Mouse (Mus musculus) lung, embryonic 14.5 days (tissue): ENCODE measurements around the gene Spr. TPM values are rescaled to one million over a fixed set of nuclear protein-coding genes. Genes with fewer than 3 reads are reported as not detected.
"Not testable (repeated sequence)": the region's sequence is repeated elsewhere in the genome, so short reads cannot be mapped to it uniquely, and the experiment has no call there.

Experiments used
- ATAC-seq: fragments of 200-750 bp; cut with Nextera tagmentation; 2 replicates; pipeline ENCODE4 v1.8.0; 2017; ENCODE audit warnings: mild to moderate bottlenecking, moderate TSS enrichment, moderate library complexity; ENCODE audit not compliant: insufficient read depth
- DNase-seq: peaks from one replicate; pipeline ENCODE4 v3.0.0-alpha.2; 2015
- H3K27ac ChIP-seq: fragments of 300-500 bp; sonication (generic); 2 replicates; pipeline ENCODE4 v1.5.1; 2014; ENCODE audit warnings: low read depth, mild to moderate bottlenecking, moderate library complexity
- H3K27me3 ChIP-seq: fragments of 300-500 bp; sonication (generic); 2 replicates; pipeline ENCODE4 v1.6.1; 2014; ENCODE audit warnings: low read length, control low read depth; ENCODE audit not compliant: insufficient read depth
- H3K36me3 ChIP-seq: fragments of 300-500 bp; sonication (generic); 2 replicates; pipeline ENCODE4 v1.6.1; 2014; ENCODE audit warnings: control low read depth; ENCODE audit not compliant: insufficient read depth
- H3K4me1 ChIP-seq: fragments of 300-500 bp; sonication (generic); 2 replicates; pipeline ENCODE4 v1.6.1; 2014; ENCODE audit warnings: antibody characterized with exemption, control low read depth; ENCODE audit not compliant: insufficient read depth
- H3K4me2 ChIP-seq: fragments of 300-500 bp; sonication (generic); 2 replicates; pipeline ENCODE4 v1.6.1; 2014; ENCODE audit warnings: mild to moderate bottlenecking
- H3K4me3 ChIP-seq: fragments of 300-500 bp; sonication (generic); 2 replicates; pipeline ENCODE4 v1.5.1; 2014; ENCODE audit warnings: low read depth, low read length
- H3K9ac ChIP-seq: fragments of 300-500 bp; sonication (generic); 2 replicates; pipeline ENCODE4 v1.6.1; 2014
- H3K9me3 ChIP-seq: fragments of 300-500 bp; sonication (generic); 2 replicates; pipeline ENCODE4 v1.6.1; 2016; ENCODE audit warnings: low read depth, low read length, control low read depth
- CTCF ChIP-seq: IDR thresholded peaks from 2 replicates; pipeline ENCODE4 v1.5.1; 2016; ENCODE audit warnings: antibody characterized with exemption, low read depth
- WGBS: fragments of 180-500 bp; shearing (Covaris S2); extraction: QIAGEN DNeasy Blood & Tissue Kit; methylation state at CpG from one replicate; pipeline ENCODE4 v1.1.7; 2014; 5-methylcytosine and 5-hydroxymethylcytosine counted together
- polyA plus RNA-seq: library from polyadenylated mRNA; unstranded; fragments of >200 nt; fragmentation: Nextera tagmentation; extraction: Ambion mirVana; gene quantifications from 2 replicates; pipeline ENCODE4 v1.2.1, GENCODE M21; 2014

The Spr gene
- polyA plus RNA-seq, 1 experiment from 2014 or later, result 90.9 TPM

- Histone ChIP-seq H3K36me3 (peaks cover 17% of the 10 kb centered on the region), H3K4me3 (no peak overlapping the region), H3K4me1 (no peaks in the 10 kb centered on the region), H3K27me3 (peaks cover 9% of the 10 kb centered on the region), H3K9me3 (no peaks in the 10 kb centered on the region), H3K4me2 (no peak overlapping the region), H3K9ac (no peak overlapping the region), H3K27ac (no peak overlapping the region)
- peak; percentile 35; the same call in 1 of the 2 replicates for ATAC-seq
- 1% methylated on average over 4 of the region's 4 CpGs for WGBS
- TF ChIP-seq CTCF, result peak; percentile 85
- DNase-seq, result peak; percentile 92
These were observed 5.9 kb downstream of the Spr start for GRCm38 (mm10) chr6:85131673-85132072.

- peak; percentile 66; the same call in 1 of the 2 replicates for ATAC-seq
These were observed 19.7 kb downstream of the Spr start for GRCm38 (mm10) chr6:85117545-85118511.

GRCm38 (mm10) chr6:85105033-85105615 is 32.4 kb downstream of the Spr start:
- Histone ChIP-seq H3K4me1 (no peaks in the 10 kb centered on the region), H3K27ac (no peak overlapping the region), H3K4me2 (no peak overlapping the region), H3K4me3 (no peak overlapping the region), H3K9ac (no peak overlapping the region), H3K36me3 (no peaks in the 10 kb centered on the region), H3K9me3 (no peaks in the 10 kb centered on the region), H3K27me3 (no peaks in the 10 kb centered on the region)
- WGBS, result 83% methylated on average over 10 of the region's 10 CpGs
- no peak for ATAC-seq
- TF ChIP-seq CTCF, result no peak
- DNase-seq, result no peak

More at GRCm38 (mm10) chr6:85117545-85118511, 19.7 kb downstream of the Spr start:
- peak; percentile 88 for DNase-seq
- 29% methylated on average over 8 of the region's 11 CpGs for WGBS
- not testable (repeated sequence) for H3K4me1 ChIP-seq, H3K4me3 ChIP-seq, H3K9ac ChIP-seq, H3K36me3 ChIP-seq, H3K27me3 ChIP-seq, H3K9me3 ChIP-seq, H3K27ac ChIP-seq, H3K4me2 ChIP-seq
- TF ChIP-seq CTCF, result peak; percentile 82

GRCm38 (mm10) chr6:85103321-85103720 is 34.2 kb downstream of the Spr start:
- WGBS, result 89% methylated on average over 3 of the region's 3 CpGs
- no peaks in the 10 kb centered on the region for H3K36me3 ChIP-seq
- DNase-seq (no peak), ATAC-seq (no peak)
- no peak overlapping the region for H3K9ac ChIP-seq
- TF ChIP-seq CTCF, result no peak
- no peaks in the 10 kb centered on the region for H3K4me1 ChIP-seq
- no peaks in the 10 kb centered on the region for H3K27me3 ChIP-seq
- H3K4me3 ChIP-seq, result no peak overlapping the region
- H3K4me2 ChIP-seq, result no peak overlapping the region
- H3K27ac ChIP-seq, result no peak overlapping the region
- no peaks in the 10 kb centered on the region for H3K9me3 ChIP-seq

- no peaks in the 10 kb centered on the region for H3K27me3 ChIP-seq
These were observed 41.1 kb downstream of the Spr start for GRCm38 (mm10) chr6:85096441-85096840.

GRCm38 (mm10) chr6:85087425-85087824 is 50.1 kb downstream of the Spr start:
- no peak overlapping the region for H3K4me2 ChIP-seq
- H3K27me3 ChIP-seq, result no peaks in the 10 kb centered on the region
- no peak overlapping the region for H3K4me3 ChIP-seq
- no peaks in the 10 kb centered on the region for H3K36me3 ChIP-seq
- no peak for TF ChIP-seq CTCF
- ATAC-seq (no peak), DNase-seq (no peak)
- H3K9ac ChIP-seq, result no peak overlapping the region
- H3K9me3 ChIP-seq, result no peaks in the 10 kb centered on the region
- H3K4me1 ChIP-seq, result no peaks in the 10 kb centered on the region
- WGBS, result 85% methylated on average over 4 of the region's 4 CpGs
- no peak overlapping the region for H3K27ac ChIP-seq

More at GRCm38 (mm10) chr6:85096441-85096840, 41.1 kb downstream of the Spr start:
- Histone ChIP-seq H3K9ac (no peak overlapping the region), H3K27ac (no peak overlapping the region), H3K9me3 (no peaks in the 10 kb centered on the region), H3K36me3 (no peaks in the 10 kb centered on the region), H3K4me2 (no peak overlapping the region), H3K4me3 (no peak overlapping the region), H3K4me1 (no peaks in the 10 kb centered on the region)
- ATAC-seq (no peak), DNase-seq (peak; percentile 37)
- no peak for TF ChIP-seq CTCF
- WGBS, result 49% methylated on average over 2 of the region's 2 CpGs

- H3K27ac ChIP-seq, result no peak overlapping the region
- no peak for TF ChIP-seq CTCF
- no peaks in the 10 kb centered on the region for H3K36me3 ChIP-seq
- H3K9ac ChIP-seq, result no peak overlapping the region
- DNase-seq (no peak), ATAC-seq (no peak)
- H3K4me2 ChIP-seq, result no peak overlapping the region
- no peaks in the 10 kb centered on the region for H3K4me1 ChIP-seq
- H3K9me3 ChIP-seq, result no peaks in the 10 kb centered on the region
- no peaks in the 10 kb centered on the region for H3K27me3 ChIP-seq
- WGBS, result 68% methylated on average over 3 of the region's 3 CpGs
- H3K4me3 ChIP-seq, result no peak overlapping the region
These were observed 50.9 kb downstream of the Spr start for GRCm38 (mm10) chr6:85086645-85087044.

Other genes with a start within 250 kb of the Spr start
- gene Exoc6b, start 68.3 kb downstream of the Spr start, polyA plus RNA-seq, result 40.4 and 40.7 TPM in 2 replicates
- 0.23 TPM in 1 of 2 replicates, not detected in the other for gene Emx1, start 49.7 kb upstream of the Spr start, polyA plus RNA-seq
- gene Sfxn5, start 195.7 kb upstream of the Spr start, polyA plus RNA-seq, result 5.9 and 8.3 TPM in 2 replicates
- gene Rab11fip5, start 236.9 kb upstream of the Spr start, polyA plus RNA-seq, result 10.1 and 10.6 TPM in 2 replicates